24 mouse cellular contexts compared by ENCODE assay signal in genomic region chr5:107528856-107529255, GRCm38 (mm10). TPM values are rescaled to one million over a fixed set of nuclear protein-coding genes. Genes with fewer than 3 reads are reported as not detected.
DNase-seq lines count a peak whose midpoint lies in the region; ATAC-seq lines count a peak whose summit lies in the region.
"Had no signal": no experiment of that assay in that cellular context is flagged by ENCODE, and none has a peak within 500 bp of the region (broad histone marks: within the 10 kb centered on the region; RNA-seq: fewer than 3 reads in every experiment).

No protein-coding gene starts in this region.

- peak; percentile 9 for DNase-seq in 3T3-L1 (ENCODE audit: low read depth, low spot score)
- DNase-seq in heart, postnatal 14 days = no peak
- no peak for DNase-seq in layer of hippocampus, postnatal 10 days (ENCODE audit: low spot score in 2 of 2)
- DNase-seq in urinary bladder, postnatal 4 days (ENCODE audit: low spot score in 2 of 2) = no peak
- DNase-seq: adrenal gland, postnatal 10 days; adrenal gland, postnatal 36 days; cerebellum, adult 2 months; cerebellum, adult 9-11 months; cerebellum, postnatal 25 days; forebrain, postnatal 0 days; gastrocnemius, adult 2 months; gastrocnemius, postnatal 14 days; kidney, adult 2 months had no signal

- intact Hi-C loops in heart, postnatal 14 days (cut with DNase I) = no loop called here

- ATAC-seq in CD4-positive, CD25-positive, alpha-beta regulatory T cell, adult 4 months = peak; percentile 81
- peak; percentile 60 for ATAC-seq in activated CD4-positive, CD25-positive, alpha-beta regulatory T cell, adult 4 months
- ATAC-seq: forebrain, embryonic 14.5 days; forebrain, postnatal 0 days; intestine, postnatal 0 days had no signal

RNA-seq across cellular contexts. Expression of gene 1700028K03Rik, which starts 5.7 kb away (rescaled TPM):
- under 1 TPM; 0.14 to 0.47 TPM for polyA plus RNA-seq in CD4-positive, CD25-positive, alpha-beta regulatory T cell, adult 4 months (2017; shearing (Covaris generic))
- polyA plus RNA-seq in activated CD4-positive, CD25-positive, alpha-beta regulatory T cell, adult 4 months (2017; shearing (Covaris generic)) = under 1 TPM; 0.11 to 0.45 TPM
- not detected for total RNA-seq in heart, postnatal 14 days (2021)
- under 1 TPM; 0.36 to 0.55 TPM for total RNA-seq in layer of hippocampus, postnatal 10 days (2021)
- total RNA-seq: adrenal gland, adult 18-20 months; common myeloid progenitor, adult 5-6 weeks; gastrocnemius, postnatal 14 days; heart, adult 8-10 months; heart, postnatal 25 days; hematopoietic stem cell, adult 5-6 weeks; MEL had no signal
- polyA plus RNA-seq: C2C12; kidney, adult 2 months had no signal

RNA-seq across cellular contexts. Expression of gene Gm42669, which starts 21.4 kb away (rescaled TPM):
- polyA plus RNA-seq in CD4-positive, CD25-positive, alpha-beta regulatory T cell, adult 4 months (2017; shearing (Covaris generic)) = 1 to 10 TPM; 1.0 to 1.3 TPM
- under 1 TPM; 0.52 to 0.62 TPM for polyA plus RNA-seq in activated CD4-positive, CD25-positive, alpha-beta regulatory T cell, adult 4 months (2017; shearing (Covaris generic))
- under 1 TPM; 0.07 to 0.12 TPM for total RNA-seq in heart, postnatal 14 days (2021)
- under 1 TPM; 0.27 to 0.60 TPM for total RNA-seq in layer of hippocampus, postnatal 10 days (2021)
- total RNA-seq: adrenal gland, adult 18-20 months; adrenal gland, postnatal 36 days; gastrocnemius, postnatal 14 days; hematopoietic stem cell, adult 5-6 weeks had no signal
- polyA plus RNA-seq: kidney, adult 2 months had no signal
